Mouse (Mus musculus) megakaryocyte, embryonic 14.5 days (primary cell): ENCODE measurements around the gene Ksr1.

Source experiments
- FLI1 ChIP-seq: IDR thresholded peaks from 2 replicates; pipeline ENCODE4 v1.6.1; 2012; ENCODE audit warnings: low read length, inconsistent platforms, mixed read lengths
- GATA1 ChIP-seq: IDR thresholded peaks from 3 replicates; pipeline ENCODE4 v1.6.1; 2012; ENCODE audit warnings: mixed read lengths, low read length, inconsistent platforms, borderline replicate concordance

DNA sequence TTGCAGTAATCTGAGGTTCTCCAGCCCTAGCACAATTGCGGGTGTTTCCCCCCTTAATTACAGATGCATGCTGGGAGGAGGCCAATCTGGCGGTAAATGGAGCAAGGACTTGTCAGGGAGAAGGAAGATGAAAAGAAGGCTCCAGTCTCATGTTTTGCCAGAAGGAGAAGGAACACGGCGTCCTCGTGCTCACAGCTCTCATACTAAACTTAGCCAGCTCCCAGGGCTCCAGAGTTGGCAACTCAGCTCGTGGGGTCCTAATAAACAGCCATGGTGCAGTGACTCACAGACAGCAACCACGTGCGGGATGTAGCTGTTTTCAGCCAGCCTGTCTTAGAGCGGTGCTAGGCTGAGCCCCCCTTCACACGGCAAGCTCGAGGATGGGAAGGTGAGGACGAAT, 36.7 kb upstream of the Ksr1 start:
- TF ChIP-seq FLI1 (no peak), GATA1 (no peak)
